Mouse (Mus musculus) liver, embryonic 14.5 days (tissue): ENCODE data around the gene Atp6v1g1.

Source experiments
- CTCF ChIP-seq: IDR thresholded peaks from 2 replicates; pipeline ENCODE4 v1.5.1; 2016; ENCODE audit warnings: antibody characterized with exemption, low read depth, control low read depth
- EP300 ChIP-seq: IDR thresholded peaks from 2 replicates; pipeline ENCODE4 v1.6.1; 2016; ENCODE audit warnings: antibody characterized with exemption, low read depth

GRCm38 (mm10) chr4:63542209-63542608 lies 2.4 kb upstream of the Atp6v1g1 start:
- TF ChIP-seq CTCF (no peak), EP300 (no peak)
